Mouse (Mus musculus): ENCODE results near the gene Gm6034.

Gene Gm6034

DNA sequence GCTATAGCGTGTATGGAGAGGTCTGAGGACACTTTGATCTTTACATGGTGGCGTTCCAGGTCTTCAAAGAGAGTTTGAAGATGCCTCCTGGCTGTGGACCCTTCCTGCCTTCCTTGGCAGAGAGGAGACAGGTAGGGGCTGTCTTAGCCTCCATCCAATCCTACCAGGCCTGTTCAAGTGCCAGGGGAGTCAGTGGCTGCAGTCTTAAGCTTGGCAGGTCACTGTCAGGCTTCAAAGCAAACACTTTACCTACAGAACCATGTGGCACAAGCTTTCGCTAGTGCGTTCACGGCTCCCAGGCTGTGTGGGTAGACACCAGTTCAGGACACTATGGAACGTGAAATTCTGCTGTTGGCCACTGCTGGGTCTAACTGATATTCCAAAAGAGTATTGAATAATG is 19.8 kb upstream of the Gm6034 start:
- 85% methylated on average over 6 of the region's 6 CpGs for WGBS

DNA sequence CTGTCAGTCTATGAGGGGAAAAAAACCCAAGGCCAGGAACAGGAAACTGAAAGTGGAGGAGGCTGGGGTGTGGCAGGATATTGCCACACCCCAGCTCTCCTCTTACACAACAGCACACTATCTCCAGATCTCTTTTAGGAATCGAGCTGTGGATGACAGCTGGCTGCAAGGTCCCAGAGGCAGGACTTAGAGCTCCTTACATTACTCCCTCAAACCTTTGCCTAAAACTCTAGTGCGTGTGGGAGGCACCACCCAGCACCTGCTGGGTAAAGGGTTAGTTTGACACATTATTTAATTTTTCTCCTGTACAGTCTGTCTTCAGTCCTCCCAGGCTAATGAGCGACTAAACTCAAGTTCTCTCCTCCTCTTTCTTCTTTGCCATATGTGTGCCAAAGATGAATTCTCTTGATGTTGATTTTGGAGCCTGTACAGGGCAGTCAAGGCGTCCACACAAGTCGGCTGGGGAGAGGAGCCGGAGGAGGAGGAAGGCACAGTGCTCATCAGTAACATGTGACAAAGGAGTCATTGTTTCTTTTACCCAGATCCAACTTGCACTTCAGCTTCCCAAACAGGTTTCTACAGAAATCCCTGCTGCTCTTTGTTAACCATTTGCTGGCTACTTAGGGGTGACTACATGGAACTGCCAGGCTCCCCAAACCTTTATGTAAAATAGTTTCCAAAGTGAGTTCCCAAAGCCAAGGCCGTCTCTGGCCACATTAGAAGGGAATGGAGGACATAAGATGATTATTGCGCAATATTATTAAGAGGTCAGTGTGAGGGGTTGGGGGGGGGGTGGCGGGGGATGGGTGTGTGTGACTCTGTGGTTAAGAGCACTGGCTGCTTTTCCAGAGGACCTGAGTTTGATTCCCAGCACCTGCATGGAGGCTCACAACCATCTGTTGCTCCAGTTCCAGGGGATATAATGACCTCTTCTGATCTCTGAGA is 18.8 kb upstream of the Gm6034 start:
- 41% methylated on average over 9 of the region's 9 CpGs for whole genome bisulfite sequencing

DNA sequence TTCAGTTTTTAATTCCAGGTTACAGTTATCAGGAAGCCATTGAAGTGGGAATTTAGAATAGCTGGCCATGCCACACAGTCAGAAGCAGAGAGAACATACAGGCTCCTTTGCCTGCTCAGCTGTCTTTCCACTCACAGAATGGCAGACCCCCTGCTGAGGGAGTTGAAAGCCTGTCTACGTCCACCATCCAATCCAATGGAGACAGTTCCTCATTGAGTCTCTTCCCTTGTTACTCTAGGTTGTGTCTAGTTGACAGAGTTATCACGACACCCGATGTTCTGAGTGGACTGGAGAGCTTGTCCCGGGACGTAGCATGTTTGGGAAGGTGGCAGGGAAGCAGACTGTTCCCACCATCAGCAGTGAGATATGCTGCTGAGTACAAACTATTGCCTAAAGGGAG is 17.6 kb upstream of the Gm6034 start:
- 78% methylated on average over 5 of the region's 5 CpGs for WGBS

- 68% methylated on average over 4 of the region's 4 CpGs for WGBS
Observed at GRCm38 (mm10) chr17:36025901-36026300, 16.9 kb upstream of the Gm6034 start.

DNA sequence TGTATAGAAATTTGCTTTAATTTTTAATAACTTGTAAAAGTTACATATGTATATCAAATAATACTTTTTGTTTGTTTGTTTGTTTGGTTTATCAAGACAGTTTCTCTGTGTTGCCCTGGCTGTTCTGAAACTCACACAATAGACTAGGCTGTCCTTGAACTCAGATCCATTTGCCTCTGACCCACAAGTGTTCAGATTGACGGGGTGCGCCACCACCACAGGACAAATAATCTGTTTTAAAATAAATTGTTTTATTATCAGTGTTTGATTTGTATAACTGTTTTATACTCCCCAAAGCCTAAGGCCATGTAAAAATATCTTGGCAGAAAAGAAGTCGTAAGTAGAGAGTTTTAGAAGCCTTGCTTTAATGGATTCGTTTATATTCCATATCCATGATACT is 15.1 kb upstream of the Gm6034 start:
- 95% methylated on average over 4 of the region's 4 CpGs for WGBS

DNA sequence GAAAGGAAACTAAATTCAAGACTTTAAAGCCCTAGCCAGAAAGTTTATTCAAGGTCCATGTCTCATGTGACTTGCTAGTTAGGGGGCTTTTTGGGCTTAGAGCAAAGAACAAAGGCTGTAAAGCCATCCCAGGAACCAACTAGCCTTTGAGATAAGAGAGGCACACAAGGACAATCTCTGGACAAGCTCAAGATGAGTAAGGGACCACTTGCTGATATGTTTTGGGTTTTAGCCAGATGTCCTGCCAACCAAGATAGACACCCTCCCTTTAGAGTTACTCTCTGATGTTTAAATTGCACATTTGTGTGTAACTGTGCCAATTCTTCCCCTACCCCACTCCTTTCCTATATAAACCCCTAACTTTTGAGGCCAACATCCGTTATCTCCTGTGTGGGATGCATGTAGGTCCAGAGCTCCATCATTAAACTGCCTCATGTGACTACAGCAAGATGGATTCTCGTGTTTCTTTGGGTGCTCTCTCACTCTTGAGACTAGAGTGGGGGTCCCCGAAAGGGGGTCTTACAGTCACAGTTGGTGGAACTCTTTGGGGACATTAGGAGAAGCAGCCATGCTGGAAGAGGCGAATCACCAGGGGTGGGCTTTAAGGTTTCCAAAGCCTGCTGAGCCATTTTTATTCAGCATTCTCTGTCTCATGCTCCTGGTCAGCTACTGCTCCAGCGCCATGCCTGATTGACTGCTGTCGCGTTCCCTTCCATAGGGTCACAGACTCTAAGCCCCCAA is 13.7 kb upstream of the Gm6034 start:
- WGBS: 93% methylated on average over 7 of the region's 7 CpGs

- 81% methylated on average over 4 of the region's 4 CpGs for WGBS
Observed at GRCm38 (mm10) chr17:36030046-36030702, 12.6 kb upstream of the Gm6034 start.

- WGBS: 44% methylated on average over 8 of the region's 8 CpGs
Observed at GRCm38 (mm10) chr17:36030703-36031582, 11.8 kb upstream of the Gm6034 start.

DNA sequence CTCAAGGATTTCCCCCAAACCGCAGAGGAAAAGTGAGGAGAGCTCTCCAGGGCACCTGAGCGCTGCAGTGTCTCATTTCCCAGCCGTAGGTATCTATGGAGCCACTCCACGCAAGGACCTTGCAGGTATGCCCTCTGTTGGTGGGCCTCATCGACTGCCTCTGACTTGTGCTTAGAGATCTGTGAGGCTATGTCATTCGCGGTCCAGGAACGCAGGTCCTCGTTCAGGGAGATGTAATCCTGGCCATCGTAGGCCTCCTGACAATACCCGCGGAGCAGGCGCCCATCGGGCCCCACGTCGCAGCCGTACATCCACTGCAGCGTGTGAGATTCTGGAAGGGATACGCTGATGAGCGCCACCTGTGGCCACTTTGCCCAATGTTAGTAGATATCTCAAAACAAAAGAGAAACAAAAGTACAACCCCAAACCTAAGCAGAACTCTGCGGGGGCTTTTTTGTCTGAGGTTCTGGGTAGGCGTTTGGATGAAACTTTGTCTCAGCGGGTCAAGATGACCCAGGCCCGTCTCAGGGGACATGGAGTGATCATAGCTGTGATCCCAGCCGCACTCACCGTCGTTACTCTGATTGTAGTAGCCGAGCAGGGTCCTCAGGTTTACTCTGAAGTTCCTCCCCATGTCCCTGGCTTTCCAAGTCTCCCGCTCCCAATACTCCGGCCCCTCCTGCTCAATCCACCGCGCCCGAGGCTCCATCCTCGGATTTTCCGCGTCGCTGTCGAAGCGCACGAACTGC is 11.0 kb upstream of the Gm6034 start:
- 2% methylated on average over 40 of the region's 40 CpGs for WGBS

DNA sequence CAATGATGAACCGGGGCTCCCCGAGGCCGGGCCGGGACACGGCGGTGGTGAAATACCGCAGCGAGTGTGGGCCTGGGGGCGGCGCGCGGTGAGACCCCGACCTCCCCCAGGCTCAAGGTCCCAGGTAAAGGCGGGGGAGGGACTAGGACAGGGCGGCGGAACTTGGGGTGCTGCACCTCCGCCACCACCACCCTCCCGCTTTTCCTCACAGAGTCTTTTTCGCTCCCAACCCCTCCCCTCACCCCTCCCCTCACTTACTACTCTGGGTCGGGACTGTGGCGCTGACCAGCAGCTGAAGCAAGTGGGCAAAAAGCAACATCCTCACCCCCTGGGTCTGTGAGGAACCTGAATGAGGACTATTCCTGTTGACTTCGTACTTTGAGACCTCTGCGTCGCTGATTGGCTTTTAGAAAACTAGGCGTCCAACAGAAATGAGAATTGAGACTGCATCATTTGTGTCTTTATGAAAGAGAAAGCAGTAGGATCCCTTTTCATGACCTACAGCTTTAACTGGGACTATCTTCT is 10.3 kb upstream of the Gm6034 start, which contains the start of gene H2-T23:
H2-T23 (minus strand) TSS at position 505 of the 525 bp plus-strand sequence.
- WGBS: 1% methylated on average over 25 of the region's 25 CpGs

DNA sequence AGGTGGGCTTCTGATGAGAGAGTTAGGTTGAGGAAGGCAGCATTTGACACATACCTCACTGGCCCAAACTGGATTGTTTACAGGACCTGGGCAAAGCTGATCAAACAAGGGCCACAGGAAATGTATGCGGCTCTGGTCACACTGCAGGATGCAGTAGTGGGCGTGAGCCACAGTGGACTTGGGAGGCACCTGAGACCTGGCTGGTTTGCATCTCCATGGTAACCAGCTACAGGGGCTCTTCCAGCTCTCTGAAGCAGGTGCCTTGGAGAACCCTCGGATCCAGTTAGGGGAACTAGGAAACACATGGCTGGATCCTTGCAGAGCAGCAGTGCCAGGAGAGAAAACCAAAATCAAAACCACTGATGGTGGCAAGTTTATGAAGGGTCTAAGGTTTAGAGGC is 8.2 kb upstream of the Gm6034 start:
- WGBS: 75% methylated on average over 3 of the region's 3 CpGs

- WGBS: 50% methylated on average over 3 of the region's 3 CpGs
Observed at GRCm38 (mm10) chr17:36035010-36035638, 7.6 kb upstream of the Gm6034 start.

DNA sequence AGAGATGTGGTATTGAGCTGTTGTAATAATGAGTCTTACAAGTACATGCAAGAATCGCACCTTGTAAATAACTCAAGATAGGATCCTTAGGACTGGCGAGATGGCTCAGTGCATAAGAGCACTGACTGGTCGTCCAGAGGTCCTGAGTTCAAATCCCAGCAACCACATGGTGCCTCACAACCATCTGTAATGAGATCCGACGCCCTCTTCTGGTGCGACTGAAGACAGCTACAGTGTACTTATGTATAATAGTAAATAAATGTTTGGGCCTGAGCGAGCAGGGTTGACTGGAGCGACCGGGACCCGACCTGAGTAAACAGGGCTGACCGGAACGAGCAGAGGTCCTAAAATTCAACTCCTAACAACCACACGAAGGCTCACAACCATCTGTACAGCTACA is 6.6 kb upstream of the Gm6034 start:
- WGBS: 91% methylated on average over 13 of the region's 13 CpGs

GRCm38 (mm10) chr17:36040604-36041003 is 2.2 kb upstream of the Gm6034 start:
- WGBS: 98% methylated on average over 2 of the region's 2 CpGs

GRCm38 (mm10) chr17:36042055-36042454 is 706 bp upstream of the Gm6034 start:
- WGBS: 6% methylated on average over 19 of the region's 19 CpGs

GRCm38 (mm10) chr17:36043286-36043685 is 525 bp downstream of the Gm6034 start:
- WGBS: 89% methylated on average over 3 of the region's 3 CpGs

- WGBS: 92% methylated on average over 25 of the region's 25 CpGs
Observed at GRCm38 (mm10) chr17:36057927-36058326, 15.2 kb downstream of the Gm6034 start.

GRCm38 (mm10) chr17:36058362-36058761 is 15.6 kb downstream of the Gm6034 start, which contains the start of gene Gm11127:
TSS of gene Gm11127 (minus strand) at chr17:36058371.
- 80% methylated on average over 1 of the region's 1 CpGs for WGBS

DNA sequence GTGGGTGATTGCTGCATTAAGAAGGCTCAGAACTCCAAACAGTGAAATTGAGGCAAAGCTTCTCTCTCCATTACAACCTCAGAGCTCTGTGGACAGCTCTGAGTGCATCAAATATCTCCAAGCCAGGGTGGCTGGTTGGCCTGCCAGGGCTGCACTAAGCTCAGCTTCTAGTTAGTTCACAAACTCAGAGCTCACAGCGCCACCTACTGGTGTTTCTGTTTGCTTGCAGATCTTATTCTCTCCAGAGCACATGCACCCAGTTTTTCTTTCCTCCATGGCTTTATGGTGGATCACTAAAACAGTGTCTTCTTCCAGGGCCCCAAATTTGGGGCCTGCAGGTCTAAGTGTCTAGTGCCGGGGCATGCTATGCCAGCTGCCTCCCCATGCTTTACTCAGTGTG is 18.1 kb downstream of the Gm6034 start:
- WGBS: 23% methylated on average over 2 of the region's 2 CpGs

All from cerebral cortex, adult 2 months (tissue).